Mouse (Mus musculus) liver, adult 2 months (tissue): ENCODE data around the gene Ick. TPM values are rescaled to one million over a fixed set of nuclear protein-coding genes. Genes with fewer than 3 reads are reported as not detected.

Experiments used
- DNase-seq: peaks from one replicate; pipeline ENCODE4 v3.0.0-alpha.2; 2011; ENCODE audit warnings: low read depth, low spot score; ENCODE audit errors: extremely low read depth
- H3K27ac ChIP-seq: fragments of 200-500 bp; replicated peaks from 2 replicates; pipeline ENCODE4 v1.5.1; 2012; ENCODE audit warnings: low read depth, mild to moderate bottlenecking, control low read depth, inconsistent platforms, low read length; ENCODE audit not compliant: insufficient read depth
- H3K27me3 ChIP-seq: fragments of 200-500 bp; 2 replicates; pipeline ENCODE4 v1.6.1; 2012; ENCODE audit warnings: mild to moderate bottlenecking, moderate library complexity, low read length, inconsistent platforms; ENCODE audit not compliant: control insufficient read depth, insufficient read depth
- H3K36me3 ChIP-seq: fragments of 200-500 bp; 2 replicates; pipeline ENCODE4 v1.6.1; 2012; ENCODE audit warnings: low read length, inconsistent platforms; ENCODE audit not compliant: control insufficient read depth, insufficient read depth
- H3K4me1 ChIP-seq: fragments of 200-500 bp; 2 replicates; pipeline ENCODE4 v1.6.1; 2011; ENCODE audit warnings: low read length; ENCODE audit not compliant: control insufficient read depth, insufficient read depth
- H3K4me3 ChIP-seq: fragments of 200-500 bp; 2 replicates; pipeline ENCODE4 v1.5.1; 2011; ENCODE audit warnings: low read depth, mild to moderate bottlenecking, control low read depth, low read length, moderate library complexity; ENCODE audit not compliant: insufficient read depth
- H3K79me2 ChIP-seq: fragments of 200-500 bp; 2 replicates; pipeline ENCODE4 v1.6.1; 2012; ENCODE audit warnings: inconsistent platforms, mild to moderate bottlenecking, low read length, moderate library complexity; ENCODE audit not compliant: control insufficient read depth, insufficient read depth
- H3K9ac ChIP-seq: fragments of 200-500 bp; 2 replicates; pipeline ENCODE4 v1.6.1; 2012; ENCODE audit warnings: low read depth, mild to moderate bottlenecking, control low read depth, inconsistent platforms, low read length
- CTCF ChIP-seq: fragments of 200-500 bp; IDR thresholded peaks from 2 replicates; pipeline ENCODE4 v1.5.1; 2011; ENCODE audit warnings: low read depth, low read length, control low read depth
- POLR2A ChIP-seq: fragments of 200-500 bp; IDR thresholded peaks from 2 replicates; pipeline ENCODE4 v1.6.1; 2011; ENCODE audit warnings: low read length, control low read depth; ENCODE audit not compliant: insufficient read depth; ENCODE audit errors: extremely low read depth
- WGBS: fragments of 180-500 bp; shearing (Covaris S2); methylation state at CpG from one replicate; pipeline ENCODE4 v1.1.7; 2018; 5-methylcytosine and 5-hydroxymethylcytosine counted together
- polyA plus RNA-seq: library from polyadenylated mRNA; depleted of rRNA; stranded (reverse); fragments of >200 nt; gene quantifications from 2 replicates; pipeline ENCODE4 v1.2.3, GENCODE M21; 2012
- total RNA-seq: library from RNA; depleted of rRNA; stranded (reverse); fragments of >200 nt; gene quantifications from 2 replicates; pipeline ENCODE4 v1.2.3, GENCODE M21; 2014

The Ick gene
- total and polyA plus RNA-seq, 2 experiments, result 7.3 to 10.2 TPM

- no peak overlapping the region for H3K27ac ChIP-seq
- WGBS, result 80% methylated on average over 9 of the region's 9 CpGs
- DNase-seq, result no peak
- H3K4me1 ChIP-seq, result no peaks in the 10 kb centered on the region
- peaks cover 71% of the 10 kb centered on the region for H3K36me3 ChIP-seq
- TF ChIP-seq CTCF (no peak), POLR2A (no peak)
- H3K79me2 ChIP-seq, result no peaks in the 10 kb centered on the region
- no peaks in the 10 kb centered on the region for H3K27me3 ChIP-seq
- H3K9ac ChIP-seq, result no peak overlapping the region
- H3K4me3 ChIP-seq, result no peak overlapping the region
These were observed 21.2 kb upstream of the Ick start for GRCm38 (mm10) chr9:78087751-78088150.

GRCm38 (mm10) chr9:78088521-78088920 lies 20.5 kb upstream of the Ick start:
- H3K9ac ChIP-seq, result no peak overlapping the region
- DNase-seq, result no peak
- H3K27ac ChIP-seq, result no peak overlapping the region
- H3K27me3 ChIP-seq, result no peaks in the 10 kb centered on the region
- 85% methylated on average over 4 of the region's 4 CpGs for WGBS
- no peak overlapping the region for H3K4me3 ChIP-seq
- H3K36me3 ChIP-seq, result peaks cover 73% of the 10 kb centered on the region
- H3K79me2 ChIP-seq, result peaks cover 2% of the 10 kb centered on the region; the same call in 1 of the 2 replicates
- H3K4me1 ChIP-seq, result no peaks in the 10 kb centered on the region
- no peak for TF ChIP-seq CTCF
- TF ChIP-seq POLR2A, result no peak

GRCm38 (mm10) chr9:78088971-78089370 lies 20.0 kb upstream of the Ick start:
- Histone ChIP-seq H3K27ac (no peak overlapping the region), H3K4me1 (no peaks in the 10 kb centered on the region), H3K4me3 (no peak overlapping the region), H3K79me2 (peaks cover 2% of the 10 kb centered on the region; the same call in 1 of the 2 replicates), H3K36me3 (peaks cover 72% of the 10 kb centered on the region), H3K27me3 (no peaks in the 10 kb centered on the region), H3K9ac (no peak overlapping the region)
- DNase-seq, result no peak
- WGBS, result 84% methylated on average over 7 of the region's 7 CpGs
- no peak for TF ChIP-seq CTCF
- no peak for TF ChIP-seq POLR2A

- no peak for TF ChIP-seq POLR2A
- TF ChIP-seq CTCF, result no peak
- Histone ChIP-seq H3K27me3 (no peaks in the 10 kb centered on the region), H3K4me1 (no peaks in the 10 kb centered on the region), H3K9ac (no peak overlapping the region), H3K4me3 (no peak overlapping the region), H3K79me2 (peaks cover 2% of the 10 kb centered on the region; the same call in 1 of the 2 replicates), H3K36me3 (peaks cover 71% of the 10 kb centered on the region), H3K27ac (no peak overlapping the region)
- WGBS, result 80% methylated on average over 1 of the region's 1 CpGs
- no peak for DNase-seq
These were observed 19.1 kb upstream of the Ick start for GRCm38 (mm10) chr9:78089906-78090305.

GRCm38 (mm10) chr9:78090596-78090995 lies 18.4 kb upstream of the Ick start:
- no peaks in the 10 kb centered on the region for H3K4me1 ChIP-seq
- TF ChIP-seq CTCF (no peak), POLR2A (no peak)
- H3K79me2 ChIP-seq, result peaks cover 2% of the 10 kb centered on the region; the same call in 1 of the 2 replicates
- H3K9ac ChIP-seq, result no peak overlapping the region
- no peaks in the 10 kb centered on the region for H3K27me3 ChIP-seq
- DNase-seq, result no peak
- peaks cover 69% of the 10 kb centered on the region for H3K36me3 ChIP-seq
- H3K4me3 ChIP-seq, result no peak overlapping the region
- no peak overlapping the region for H3K27ac ChIP-seq
- WGBS, result 91% methylated on average over 3 of the region's 3 CpGs

GRCm38 (mm10) chr9:78095686-78096085 lies 13.3 kb upstream of the Ick start:
- H3K9ac ChIP-seq, result no peak overlapping the region
- H3K79me2 ChIP-seq, result peaks cover 5% of the 10 kb centered on the region; the same call in 1 of the 2 replicates
- peaks cover 76% of the 10 kb centered on the region for H3K36me3 ChIP-seq
- no peak overlapping the region for H3K27ac ChIP-seq
- no peaks in the 10 kb centered on the region for H3K27me3 ChIP-seq
- WGBS, result 93% methylated on average over 12 of the region's 12 CpGs
- H3K4me1 ChIP-seq, result no peaks in the 10 kb centered on the region
- no peak overlapping the region for H3K4me3 ChIP-seq
- TF ChIP-seq CTCF (no peak), POLR2A (no peak)
- DNase-seq, result no peak
